Mouse (Mus musculus) CH12.LX (cell line): ENCODE measurements at regions not wholly inside any gene's neighbourhood (a gene's known extent, or its start where the extent isn't known, plus 50 kb on each side); places are given as distances from the start of the nearest gene placed in this dataset.

Experiments used
- CTCF ChIP-seq, 2 experiments: IDR thresholded peaks in 1 of 2; conservative IDR thresholded peaks in 1 of 2; 2 replicates each; pipeline ENCODE4 v1.5.1; 2011 to 2012; ENCODE audit warnings: low read depth in 2 of 2, low read length in 2 of 2, improper control_type of control experiment in 1 of 2, inconsistent platforms in 1 of 2, mild to moderate bottlenecking in 1 of 2, moderate library complexity in 1 of 2
- EP300 ChIP-seq: IDR thresholded peaks from 2 replicates; pipeline ENCODE4 v1.6.1; 2011; ENCODE audit warnings: low read length, improper control_type of control experiment
- MAX ChIP-seq: IDR thresholded peaks from 2 replicates; pipeline ENCODE4 v1.6.1; 2011; ENCODE audit warnings: low read length, improper control_type of control experiment
- MEF2A ChIP-seq: IDR thresholded peaks from 2 replicates; pipeline ENCODE4 v1.6.1; 2014; ENCODE audit warnings: low read depth, mild to moderate bottlenecking, inconsistent platforms, low read length, improper control_type of control experiment, borderline replicate concordance
- MYC ChIP-seq: IDR thresholded peaks from 2 replicates; pipeline ENCODE4 v1.6.1; 2011; ENCODE audit warnings: low read depth, mild to moderate bottlenecking, improper control_type of control experiment, low read length
- NELFE ChIP-seq: IDR thresholded peaks from 2 replicates; pipeline ENCODE4 v1.6.1; 2011; ENCODE audit warnings: low read depth, low read length, improper control_type of control experiment
- POLR2A ChIP-seq: IDR thresholded peaks from 2 replicates; pipeline ENCODE4 v1.6.1; 2011; ENCODE audit warnings: low read depth, mild to moderate bottlenecking, improper control_type of control experiment, low read length
- POLR2AphosphoS2 ChIP-seq: IDR thresholded peaks from 2 replicates; pipeline ENCODE4 v1.6.1; 2011; ENCODE audit warnings: low read depth, low read length, improper control_type of control experiment
- RAD21 ChIP-seq: IDR thresholded peaks from 2 replicates; pipeline ENCODE4 v1.6.1; 2011; ENCODE audit warnings: low read depth, mild to moderate bottlenecking, low read length, improper control_type of control experiment, moderate library complexity
- SIN3A ChIP-seq: IDR thresholded peaks from 2 replicates; pipeline ENCODE4 v1.6.1; 2012; ENCODE audit warnings: low read length, improper control_type of control experiment, inconsistent platforms
- ZC3H11A ChIP-seq: IDR thresholded peaks from 2 replicates; pipeline ENCODE4 v1.6.1; 2012; ENCODE audit warnings: low read depth, mild to moderate bottlenecking, inconsistent platforms, low read length, improper control_type of control experiment

GRCm38 (mm10) chr3:151893421-151894235 is 56.2 kb upstream of the Ptgfr start:
- TF ChIP-seq POLR2A (no peak), CTCF (conservative IDR thresholded peaks at IDR 0.05 in 1 of 2, IDR thresholded peaks at IDR 0.05 in 1 of 2; ENCODE audit: low read depth in 2 of 2, low read length in 2 of 2) (no peak), NELFE (no peak), EP300 (no peak), RAD21 (no peak), SIN3A (no peak), MEF2A (no peak), MAX (no peak), ZC3H11A (no peak), MYC (no peak), POLR2AphosphoS2 (no peak)
